Comparison of ENCODE assay signal across 8 mouse cellular contexts in the genomic region with DNA sequence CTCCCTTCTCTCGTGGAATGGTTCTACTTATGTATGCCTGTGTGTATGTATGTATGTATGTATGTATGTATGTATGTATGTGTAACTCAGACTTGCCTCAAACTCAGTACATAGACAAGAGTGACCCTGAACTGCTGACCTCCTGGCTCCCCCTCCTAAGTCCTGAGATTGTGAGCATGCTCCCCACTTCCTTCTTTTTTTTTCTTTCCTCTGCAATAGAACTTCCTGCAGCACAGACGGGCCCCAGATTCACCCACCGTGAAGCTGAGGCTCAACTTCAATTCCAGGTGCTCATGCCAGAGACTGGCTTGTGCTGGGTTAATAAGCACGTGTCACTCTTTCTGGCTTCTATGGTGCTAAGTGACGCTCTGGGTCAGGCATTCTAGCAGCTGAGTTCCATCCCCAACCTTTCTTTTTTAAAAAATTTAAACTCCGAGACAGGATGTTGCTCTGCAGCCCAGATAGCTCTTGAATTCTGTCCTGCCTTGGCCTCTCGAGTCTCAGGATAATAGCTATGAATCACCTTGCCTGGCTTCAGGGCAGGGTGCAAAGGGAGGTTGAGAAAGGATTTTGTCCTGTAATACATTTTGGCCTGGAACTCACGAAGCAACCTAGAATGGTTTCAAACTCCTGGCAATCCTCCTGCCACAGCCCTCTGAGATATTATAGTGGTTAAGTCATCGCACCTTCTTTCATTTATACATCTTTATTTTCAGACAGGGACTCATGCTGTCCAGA. TPM values are rescaled to one million over a fixed set of nuclear protein-coding genes. Genes with fewer than 3 reads are reported as not detected.
DNase-seq lines count a peak whose midpoint lies in the region; ATAC-seq and TF ChIP-seq lines count a peak whose summit lies in the region.
"Had no signal": no experiment of that assay in that cellular context is flagged by ENCODE, and none has a peak within 500 bp of the region (broad histone marks: within the 10 kb centered on the region; RNA-seq: fewer than 3 reads in every experiment).

No protein-coding gene starts in this region.

- H3K9ac ChIP-seq in kidney, embryonic 15.5 days = no peak overlapping the region
- H3K9ac ChIP-seq in limb, embryonic 11.5 days (ENCODE audit: low read length) = peak overlapping the region; percentile 90; the same call in 1 of the 2 replicates

- no peak overlapping the region for H3K4me2 ChIP-seq in kidney, embryonic 15.5 days
- H3K4me2 ChIP-seq in limb, embryonic 11.5 days (ENCODE audit: low read depth, severe bottlenecking) = no peak overlapping the region
- H3K4me2 ChIP-seq in myocyte (ENCODE audit: low read depth) = peak overlapping the region; percentile 91

- H3K4me1 ChIP-seq in kidney, embryonic 15.5 days = peaks cover 21% of the 10 kb centered on the region
- H3K4me1 ChIP-seq in limb, embryonic 11.5 days (ENCODE audit: control insufficient read depth, insufficient read depth, low read length) = peaks cover 3% of the 10 kb centered on the region; the same call in 1 of the 2 replicates

- 62% methylated on average over 9 of the region's 9 CpGs for WGBS in kidney, embryonic 15.5 days
- 73% methylated on average over 9 of the region's 9 CpGs for WGBS in limb, embryonic 11.5 days

- peaks cover 3% of the 10 kb centered on the region; the same call in 1 of the 2 replicates for H3K36me3 ChIP-seq in kidney, embryonic 15.5 days
- H3K36me3 ChIP-seq in limb, embryonic 11.5 days (ENCODE audit: control insufficient read depth, insufficient read depth, low read length) = no peaks in the 10 kb centered on the region
- no peaks in the 10 kb centered on the region for H3K36me3 ChIP-seq in myocyte (ENCODE audit: control insufficient read depth, insufficient read depth)

- H3K27me3 ChIP-seq in kidney, embryonic 15.5 days = no peaks in the 10 kb centered on the region
- H3K27me3 ChIP-seq in limb, embryonic 11.5 days (ENCODE audit: control insufficient read depth, insufficient read depth, low read length) = no peaks in the 10 kb centered on the region
- no peaks in the 10 kb centered on the region for H3K27me3 ChIP-seq in myocyte (ENCODE audit: control insufficient read depth, insufficient read depth, insufficient read length)

- no peak for ATAC-seq in kidney, embryonic 15.5 days (replicated peaks; ENCODE audit: low FRiP score)
- peak; percentile 34; the same call in 1 of the 2 replicates for ATAC-seq in common myeloid progenitor, adult 5-6 weeks (replicated peaks; ENCODE audit: low read depth, poor library complexity, severe bottlenecking)
- ATAC-seq in limb, embryonic 11.5 days (ENCODE audit: insufficient number of reproducible peaks, low FRiP score, low TSS enrichment, low read depth) = no peak
- ATAC-seq in megakaryocyte-erythroid progenitor cell, adult 5-6 weeks (replicated peaks; ENCODE audit: low FRiP score, low TSS enrichment, poor library complexity, severe bottlenecking) = no peak

- no peak overlapping the region for H3K4me3 ChIP-seq in kidney, embryonic 15.5 days (replicated peaks)
- H3K4me3 ChIP-seq in limb, embryonic 11.5 days (ENCODE audit: low read depth, low read length) = no peak overlapping the region
- H3K4me3 ChIP-seq in myocyte = peak overlapping the region; percentile 35

- no peak for DNase-seq in kidney, adult 9 months
- DNase-seq in limb, embryonic 11.5 days (ENCODE audit: low spot score) = no peak
- no peak for DNase-seq in lung, postnatal 4 days

- TF ChIP-seq POLR2A in myocyte (IDR thresholded peaks at IDR 0.05; ENCODE audit: insufficient read length, low read depth) = no peak

- H3K79me2 ChIP-seq in myocyte (ENCODE audit: control insufficient read depth, insufficient read depth) = no peaks in the 10 kb centered on the region

- no peak overlapping the region for H3ac ChIP-seq in myocyte (ENCODE audit: control insufficient read depth, insufficient read length)

- no peaks in the 10 kb centered on the region for H3K9me3 ChIP-seq in kidney, embryonic 15.5 days (replicated peaks)
- H3K9me3 ChIP-seq in limb, embryonic 11.5 days (ENCODE audit: control insufficient read depth, low read length) = 0 out of 2 replicates have a peak, but pooled peaks cover 4% of the 10 kb centered on the region

- H3K27ac ChIP-seq in kidney, embryonic 15.5 days = peak overlapping the region; percentile 71; the same call in 1 of the 2 replicates
- no peak overlapping the region for H3K27ac ChIP-seq in limb, embryonic 11.5 days (replicated peaks; ENCODE audit: low read depth, low read length)
- H3K27ac ChIP-seq: macrophage had no signal

TF ChIP-seq in myocyte, 11 proteins besides CTCF, POLR2A, EP300 and RAD21:
- TF ChIP-seq MYOD1 (IDR thresholded peaks at IDR 0.05; ENCODE audit: control insufficient read depth in 1 of 3, insufficient read length in 2 of 3, low read depth in 2 of 3) = no peak
- TF ChIP-seq TCF3 (IDR thresholded peaks at IDR 0.05; ENCODE audit: insufficient read length, low read depth) = no peak
- TF ChIP-seq MYOG (IDR thresholded peaks at IDR 0.05; ENCODE audit: control insufficient read depth in 1 of 3, insufficient read depth in 1 of 3, insufficient read length in 2 of 3, low read depth in 2 of 3) = no peak
- no peak for TF ChIP-seq POLR2AphosphoS2 (IDR thresholded peaks at IDR 0.05; ENCODE audit: insufficient read length, low read depth)
- no peak for TF ChIP-seq CEBPB (IDR thresholded peaks at IDR 0.05; ENCODE audit: insufficient read depth, poor library complexity, severe bottlenecking)
- no peak for TF ChIP-seq E2F4 (IDR thresholded peaks at IDR 0.05; ENCODE audit: insufficient read depth)
- no peak for TF ChIP-seq USF1 (IDR thresholded peaks at IDR 0.05; ENCODE audit: low read depth)
- TF ChIP-seq TCF12 (IDR thresholded peaks at IDR 0.05; ENCODE audit: insufficient read depth, poor library complexity, severe bottlenecking) = no peak
- TF ChIP-seq MAX (IDR thresholded peaks at IDR 0.05; ENCODE audit: low read depth) = no peak
- TF ChIP-seq REST (IDR thresholded peaks at IDR 0.05; ENCODE audit: insufficient read depth, insufficient read length) = no peak

RNA-seq across cellular contexts. Expression of a gene that starts 5.1 kb away (rescaled TPM):
- 67.7 and 72.5 TPM in 2 replicates for polyA plus RNA-seq in kidney, embryonic 15.5 days (2015; fragmentation: Nextera tagmentation; extraction: Ambion mirVana)
- total RNA-seq in common myeloid progenitor, adult 5-6 weeks (2017) = 2.7 and 7.8 TPM in 2 replicates
- polyA plus RNA-seq in limb, embryonic 11.5 days (2014; fragmentation: Nextera tagmentation; extraction: Ambion mirVana) = 73.0 and 76.4 TPM in 2 replicates
- 9.4 TPM for polyA plus RNA-seq in myocyte (2012; fragmentation: generic; extraction: Trizol)
- 12.1 and 17.6 TPM in 2 replicates for total RNA-seq in megakaryocyte-erythroid progenitor cell, adult 5-6 weeks (2014; fragmentation: Nextera tagmentation)
- 4.8 and 7.9 TPM in 2 replicates for total RNA-seq in megakaryocyte-erythroid progenitor cell, adult 5-6 weeks (2017)

RNA-seq across cellular contexts. Expression of a gene that starts 49.2 kb away (rescaled TPM):
- 39.0 and 40.6 TPM in 2 replicates for polyA plus RNA-seq in kidney, embryonic 15.5 days (2015; fragmentation: Nextera tagmentation; extraction: Ambion mirVana)
- 40.0 and 42.2 TPM in 2 replicates for total RNA-seq in common myeloid progenitor, adult 5-6 weeks (2017)
- 29.6 and 30.2 TPM in 2 replicates for polyA plus RNA-seq in limb, embryonic 11.5 days (2014; fragmentation: Nextera tagmentation; extraction: Ambion mirVana)
- 30.8 TPM for polyA plus RNA-seq in myocyte (2012; fragmentation: generic; extraction: Trizol)
- 33.3 and 58.9 TPM in 2 replicates for total RNA-seq in megakaryocyte-erythroid progenitor cell, adult 5-6 weeks (2014; fragmentation: Nextera tagmentation)
- 43.5 and 120 TPM in 2 replicates for total RNA-seq in megakaryocyte-erythroid progenitor cell, adult 5-6 weeks (2017)

RNA-seq across cellular contexts. Expression of a gene that starts 49.2 kb away (rescaled TPM):
- polyA plus RNA-seq in kidney, embryonic 15.5 days (2015; fragmentation: Nextera tagmentation; extraction: Ambion mirVana) = 49.9 and 50.6 TPM in 2 replicates
- 16.8 and 25.2 TPM in 2 replicates for total RNA-seq in common myeloid progenitor, adult 5-6 weeks (2017)
- 25.4 and 29.0 TPM in 2 replicates for polyA plus RNA-seq in limb, embryonic 11.5 days (2014; fragmentation: Nextera tagmentation; extraction: Ambion mirVana)
- polyA plus RNA-seq in myocyte (2012; fragmentation: generic; extraction: Trizol) = 45.8 TPM
- 13.7 and 19.9 TPM in 2 replicates for total RNA-seq in megakaryocyte-erythroid progenitor cell, adult 5-6 weeks (2014; fragmentation: Nextera tagmentation)
- total RNA-seq in megakaryocyte-erythroid progenitor cell, adult 5-6 weeks (2017) = 14.0 and 18.3 TPM in 2 replicates
